Mouse (Mus musculus) A20 (cell line): ENCODE data around the gene Hdac5.

Experiments used
- DNase-seq: peaks from one replicate; pipeline ENCODE4 v3.0.0-alpha.2; 2011; ENCODE audit warnings: low read depth, low spot score

The Hdac5 gene

GRCm38 (mm10) chr11:102240636-102241035, 10.7 kb upstream of the Hdac5 start:
- no peak for DNase-seq

- DNase-seq, result no peak
Observed at GRCm38 (mm10) chr11:102236022-102236421, 6.1 kb upstream of the Hdac5 start.

- peak; percentile 59 for DNase-seq
Observed at GRCm38 (mm10) chr11:102229331-102229953, 524 bp downstream of the Hdac5 start.

GRCm38 (mm10) chr11:102228646-102229268, 1.2 kb downstream of the Hdac5 start:
- DNase-seq, result no peak

- DNase-seq, result no peak
Observed at GRCm38 (mm10) chr11:102228191-102228545, 1.8 kb downstream of the Hdac5 start.

GRCm38 (mm10) chr11:102227270-102228190, 2.4 kb downstream of the Hdac5 start:
- DNase-seq, result no peak

- DNase-seq, result no peak
Observed at GRCm38 (mm10) chr11:102226067-102226978, 3.6 kb downstream of the Hdac5 start.

GRCm38 (mm10) chr11:102225221-102225620, 4.7 kb downstream of the Hdac5 start:
- no peak for DNase-seq

- DNase-seq, result no peak
Observed at GRCm38 (mm10) chr11:102224686-102225085, 5.3 kb downstream of the Hdac5 start.

GRCm38 (mm10) chr11:102223166-102223565, 6.8 kb downstream of the Hdac5 start:
- peak; percentile 65 for DNase-seq

GRCm38 (mm10) chr11:102221954-102222351, 8.0 kb downstream of the Hdac5 start:
- DNase-seq, result no peak

GRCm38 (mm10) chr11:102221243-102221953, 8.6 kb downstream of the Hdac5 start:
- no peak for DNase-seq

- DNase-seq, result no peak
Observed at GRCm38 (mm10) chr11:102220451-102220850, 9.5 kb downstream of the Hdac5 start.

GRCm38 (mm10) chr11:102219994-102220346, 10.0 kb downstream of the Hdac5 start:
- DNase-seq, result no peak

GRCm38 (mm10) chr11:102219247-102219993, 10.5 kb downstream of the Hdac5 start:
- no peak for DNase-seq

GRCm38 (mm10) chr11:102218783-102219182, 11.2 kb downstream of the Hdac5 start:
- DNase-seq, result peak; percentile 45

- DNase-seq, result no peak
Observed at GRCm38 (mm10) chr11:102217876-102218430, 12.0 kb downstream of the Hdac5 start.

- DNase-seq, result no peak
Observed at GRCm38 (mm10) chr11:102217396-102217795, 12.6 kb downstream of the Hdac5 start.

- no peak for DNase-seq
Observed at GRCm38 (mm10) chr11:102216886-102217240, 13.1 kb downstream of the Hdac5 start.
